Mouse (Mus musculus): ENCODE measurements at regions not wholly inside any gene's neighbourhood (a gene's known extent, or its start where the extent isn't known, plus 50 kb on each side); places are given as distances from the start of the nearest gene placed in this dataset.

DNA sequence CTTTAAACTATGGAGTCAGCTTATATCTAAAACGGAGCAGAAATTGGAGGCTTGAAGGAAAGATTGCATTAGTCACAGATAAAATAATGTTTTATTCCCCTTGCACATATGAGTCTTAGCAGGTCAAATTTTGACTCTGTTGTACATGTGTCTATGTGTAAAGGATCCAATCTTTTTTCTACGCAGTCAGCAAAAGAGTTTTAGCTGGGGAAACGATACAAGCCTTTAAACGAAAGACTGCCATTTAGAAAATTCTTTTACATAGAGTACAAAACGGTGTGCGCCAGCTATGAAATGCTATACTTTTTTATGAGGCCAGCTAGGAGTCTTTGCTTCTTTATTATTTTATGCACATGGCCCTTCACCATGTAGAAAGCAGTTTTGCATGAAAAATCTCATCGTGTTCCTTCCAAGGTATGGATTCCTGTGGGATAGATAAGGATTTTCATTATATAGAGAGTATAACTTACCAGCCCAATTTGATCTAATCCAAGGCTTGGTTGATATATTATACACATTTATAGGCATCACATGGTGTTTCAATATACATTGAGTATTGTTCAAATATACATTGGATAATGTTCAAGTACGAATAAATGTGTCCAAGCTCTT, 116.0 kb upstream of the Thumpd2 start:
- DNase-seq (ENCODE audit: low spot score): no peak

DNA sequence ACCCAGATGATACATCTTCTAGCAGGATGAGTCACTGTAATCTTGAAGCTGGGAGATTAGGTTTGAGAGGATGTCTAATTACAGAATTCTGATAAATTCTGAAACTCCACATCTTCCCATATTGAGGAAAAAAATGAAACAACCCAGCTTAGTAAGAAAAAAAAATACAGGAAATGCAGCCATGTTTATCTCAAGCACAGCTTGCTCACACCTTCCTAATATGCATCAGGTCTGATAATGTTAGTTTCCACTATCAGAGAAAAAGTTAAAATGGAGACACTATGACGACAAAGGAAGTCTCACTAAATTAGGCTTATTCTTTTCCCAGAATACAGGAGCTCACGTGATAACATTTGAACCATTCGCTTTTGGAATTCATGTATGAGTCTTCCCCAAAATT, 111.4 kb upstream of the Thumpd2 start:
- DNase-seq (ENCODE audit: low spot score): no peak

DNA sequence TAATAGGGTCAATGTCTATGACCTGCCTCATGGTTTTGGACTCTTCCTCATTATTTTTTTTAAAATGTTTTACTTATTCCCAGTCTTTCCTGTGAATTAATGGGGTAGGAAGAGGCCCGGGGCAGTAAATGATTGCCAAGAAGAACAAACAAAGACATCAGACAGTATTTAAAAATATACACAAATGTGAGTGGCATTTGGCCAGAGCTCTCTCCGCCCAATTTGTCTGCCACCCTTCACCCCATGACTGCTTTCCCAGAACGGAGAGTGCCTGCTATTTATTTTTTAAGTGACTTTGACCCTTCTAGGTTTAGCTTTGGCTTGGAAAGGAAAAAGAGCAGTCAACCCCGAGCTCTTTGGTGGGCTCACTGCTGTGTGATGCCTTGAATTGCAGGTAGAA, 111.0 kb upstream of the Thumpd2 start:
- no peak for DNase-seq (ENCODE audit: low spot score)

DNA sequence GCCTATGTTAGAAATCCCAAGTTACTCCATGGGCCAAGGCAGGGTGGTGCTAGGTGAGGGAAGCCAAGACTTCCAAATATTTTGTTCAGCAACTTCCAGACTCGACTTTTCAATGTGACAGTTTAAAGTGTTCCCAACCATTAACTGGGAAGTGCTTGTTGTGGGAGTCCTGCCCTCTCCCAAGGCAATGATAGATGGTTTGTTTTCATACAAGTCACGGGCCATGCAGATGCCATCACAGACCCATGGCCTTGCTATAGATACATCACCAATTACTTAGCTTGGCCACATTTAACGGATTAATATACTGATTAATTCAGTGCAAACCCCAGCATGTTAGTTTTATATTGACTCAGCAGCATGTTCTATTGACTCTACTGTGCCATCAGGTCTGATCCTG, 108.1 kb upstream of the Thumpd2 start:
- no peak for DNase-seq (ENCODE audit: low spot score)

DNA sequence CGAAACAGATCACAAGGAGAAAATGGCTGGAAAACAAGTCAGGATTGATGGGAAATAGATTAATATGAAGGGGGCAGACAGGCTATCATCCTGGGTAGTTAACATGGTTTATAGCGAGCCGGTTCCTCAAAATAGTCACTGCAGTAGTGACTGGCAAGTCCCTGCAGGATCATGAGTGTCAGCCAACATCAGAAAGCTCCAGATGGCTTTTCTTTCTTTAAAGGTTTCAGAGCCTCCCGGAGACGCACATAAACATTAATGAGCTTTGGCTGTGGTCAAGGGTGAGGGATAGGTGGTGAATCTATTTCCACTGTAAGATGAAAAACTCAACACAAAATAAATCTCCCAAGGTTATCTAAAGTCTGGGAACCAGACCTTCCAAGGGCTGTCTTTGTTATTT, 104.2 kb upstream of the Thumpd2 start:
- no peak for DNase-seq (ENCODE audit: low spot score)

DNA sequence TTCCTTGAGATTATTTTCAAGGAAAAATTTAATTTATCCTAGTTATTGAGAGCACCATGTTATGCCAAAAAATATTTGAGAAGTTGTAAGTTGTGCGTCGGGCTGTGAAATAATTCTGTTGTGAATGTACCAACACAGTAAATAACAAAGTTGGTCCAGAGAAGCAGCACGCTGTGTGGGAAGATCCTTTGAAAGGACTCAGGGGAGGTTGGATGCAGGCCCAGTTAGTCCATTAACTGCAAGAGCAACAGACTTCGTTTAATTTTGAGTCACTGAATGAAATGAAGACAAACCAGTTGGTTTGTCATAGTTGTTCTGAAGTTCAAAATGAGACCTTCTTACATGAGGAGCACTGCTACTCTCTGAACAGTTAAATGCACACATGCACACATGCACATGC, 85.8 kb upstream of the Thumpd2 start:
- DNase-seq (ENCODE audit: low spot score): no peak

DNA sequence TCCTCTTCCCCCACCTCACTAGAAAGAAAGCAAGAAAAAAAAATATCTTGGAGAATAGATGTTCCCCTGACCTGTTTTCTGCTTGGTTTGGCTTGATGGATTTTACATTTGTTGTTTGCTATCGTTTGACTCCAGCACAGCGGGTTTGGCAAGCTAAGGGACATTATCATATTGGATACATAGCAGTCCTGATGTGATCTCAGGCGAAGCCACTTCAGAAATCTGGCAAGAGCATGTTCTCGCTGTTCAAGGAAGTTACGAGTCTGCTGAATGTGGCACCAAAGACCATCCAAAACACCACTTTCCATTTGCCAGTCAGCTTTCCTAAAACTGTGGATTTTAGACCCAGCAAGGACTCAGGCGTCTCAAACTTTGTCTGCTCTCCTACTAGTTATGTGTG, 69.8 kb upstream of the Thumpd2 start:
- no peak for DNase-seq (ENCODE audit: low spot score)

DNA sequence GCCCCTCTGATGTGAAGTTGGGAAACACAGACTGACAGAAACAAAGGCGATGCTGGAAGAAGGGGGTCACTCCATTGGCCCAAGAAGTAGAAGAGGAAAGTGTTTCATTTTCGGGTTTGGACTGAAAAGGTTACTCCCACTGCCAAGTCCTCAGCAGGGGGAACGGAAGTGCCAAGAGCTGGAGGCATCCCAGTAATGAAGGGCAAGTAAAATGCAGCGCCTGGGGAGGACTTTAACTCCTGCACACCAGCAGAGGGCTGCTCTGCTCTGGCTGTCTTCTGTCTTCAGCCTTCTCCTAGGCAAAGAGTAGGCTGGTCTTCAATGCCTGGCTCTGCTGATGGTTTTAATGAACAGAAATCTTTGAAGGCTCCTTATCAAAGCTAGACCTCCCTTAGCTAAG, 68.3 kb upstream of the Thumpd2 start:
- no peak for DNase-seq (ENCODE audit: low spot score)

Measured in ovary, postnatal 10 days (tissue).